Comparison of ENCODE assay signal across 20 mouse cellular contexts in genomic region chr4:59894977-59895575, GRCm38 (mm10). TPM values are rescaled to one million over a fixed set of nuclear protein-coding genes. Genes with fewer than 3 reads are reported as not detected.
A peak's percentile ranks its signal among the peaks of the same experiment; 100 is the strongest.
DNase-seq lines count a peak whose midpoint lies in the region; ATAC-seq and TF ChIP-seq lines count a peak whose summit lies in the region.
"Had no signal": no experiment of that assay in that cellular context is flagged by ENCODE, and none has a peak within 500 bp of the region (broad histone marks: within the 10 kb centered on the region; RNA-seq: fewer than 3 reads in every experiment).

No protein-coding gene starts in this region.

- peak overlapping the region; percentile 66 for H3K27ac ChIP-seq in heart, embryonic 13.5 days (replicated peaks)
- H3K27ac ChIP-seq in heart, adult 2 months, result no peak overlapping the region
- no peak overlapping the region for H3K27ac ChIP-seq in gastrocnemius, adult 2 months
- H3K27ac ChIP-seq: embryonic facial prominence, embryonic 13.5 days; forebrain, embryonic 12.5 days; hindbrain, embryonic 13.5 days; limb, embryonic 10.5 days had no signal

- peaks cover 60% of the 10 kb centered on the region for H3K4me1 ChIP-seq in heart, embryonic 13.5 days
- peaks cover 11% of the 10 kb centered on the region; the same call in 1 of the 2 replicates for H3K4me1 ChIP-seq in heart, adult 2 months (ENCODE audit: control insufficient read depth, insufficient read depth, low read length)
- peaks cover 83% of the 10 kb centered on the region for H3K4me1 ChIP-seq in E14TG2a.4 (replicated peaks; ENCODE audit: low read depth, low read length)
- H3K4me1 ChIP-seq: forebrain, embryonic 12.5 days; hindbrain, embryonic 13.5 days; limb, embryonic 10.5 days had no signal

- DNase-seq in heart, adult 2 months, result no peak
- peak; percentile 69 for DNase-seq in 3134 (ENCODE audit: extremely low read depth, insufficient read length, low spot score)
- no peak for DNase-seq in lung, adult 18-20 months
- DNase-seq in gastrocnemius, adult 8-10 months (ENCODE audit: low spot score in 2 of 2), result no peak
- DNase-seq in gastrocnemius, adult 2 months, result no peak
- DNase-seq: adrenal gland, postnatal 14 days; cerebellum, postnatal 36 days; gastrocnemius, postnatal 10 days; kidney, adult 18-20 months; layer of hippocampus, postnatal 36 days had no signal

- peaks cover 55% of the 10 kb centered on the region for H3K36me3 ChIP-seq in heart, embryonic 13.5 days
- no peaks in the 10 kb centered on the region for H3K36me3 ChIP-seq in heart, adult 2 months (ENCODE audit: control insufficient read depth, insufficient read depth, low read length)
- peaks cover 85% of the 10 kb centered on the region for H3K36me3 ChIP-seq in E14TG2a.4 (ENCODE audit: insufficient read depth, low read length)

- no peak for TF ChIP-seq POLR2A in heart, adult 2 months (IDR thresholded peaks at IDR 0.05; ENCODE audit: insufficient read depth, low read depth, low read length)

- H3K4me3 ChIP-seq in heart, embryonic 13.5 days, result no peak overlapping the region
- H3K4me3 ChIP-seq in heart, adult 2 months, result no peak overlapping the region
- H3K4me3 ChIP-seq in E14TG2a.4 (replicated peaks; ENCODE audit: low read length), result peak overlapping the region; percentile 52
- no peak overlapping the region for H3K4me3 ChIP-seq in gastrocnemius, adult 2 months
- H3K4me3 ChIP-seq: embryonic facial prominence, embryonic 13.5 days; forebrain, embryonic 12.5 days; hindbrain, embryonic 13.5 days; limb, embryonic 10.5 days had no signal

- WGBS in heart, embryonic 13.5 days, result 89% methylated on average over 3 of the region's 3 CpGs
- 89% methylated on average over 3 of the region's 3 CpGs for WGBS in heart, adult 2 months

- no peak for ATAC-seq in heart, embryonic 13.5 days (ENCODE audit: extremely low read depth, insufficient number of reproducible peaks, low FRiP score, low TSS enrichment)
- ATAC-seq in common myeloid progenitor, adult 5-6 weeks (replicated peaks; ENCODE audit: low read depth, poor library complexity, severe bottlenecking), result peak; percentile 84

- no peaks in the 10 kb centered on the region for H3K79me2 ChIP-seq in heart, adult 2 months (replicated peaks; ENCODE audit: control insufficient read depth, insufficient read depth, low read length)

- no peak for TF ChIP-seq CTCF in heart, adult 2 months (IDR thresholded peaks at IDR 0.05)
- TF ChIP-seq CTCF in E14TG2a.4 (conservative IDR thresholded peaks at IDR 0.05; ENCODE audit: low read length), result no peak
- no peak for TF ChIP-seq CTCF in gastrocnemius, adult 2 months (IDR thresholded peaks at IDR 0.05)

- no peak overlapping the region for H3K9ac ChIP-seq in heart, embryonic 13.5 days
- no peak overlapping the region for H3K9ac ChIP-seq in heart, adult 2 months (ENCODE audit: low read depth, low read length)
- H3K9ac ChIP-seq: embryonic facial prominence, embryonic 13.5 days; forebrain, embryonic 12.5 days; hindbrain, embryonic 13.5 days had no signal

- no peaks in the 10 kb centered on the region for H3K27me3 ChIP-seq in heart, embryonic 13.5 days (replicated peaks)
- H3K27me3 ChIP-seq in heart, adult 2 months (ENCODE audit: control insufficient read depth, insufficient read depth, low read length), result no peaks in the 10 kb centered on the region
- no peaks in the 10 kb centered on the region for H3K27me3 ChIP-seq in E14TG2a.4 (ENCODE audit: insufficient read depth, low read length)
- H3K27me3 ChIP-seq: embryonic facial prominence, embryonic 13.5 days; forebrain, embryonic 12.5 days; hindbrain, embryonic 13.5 days had no signal

- TF ChIP-seq EP300 in heart, adult 2 months (IDR thresholded peaks at IDR 0.05; ENCODE audit: insufficient read depth, low read depth, low read length), result no peak

- intact Hi-C loops in heart, adult 2 months (cut with DNase I), result no loop called here
- intact Hi-C loops in gastrocnemius, adult 2 months (cut with DNase I), result no loop called here

- H3K4me2 ChIP-seq in heart, embryonic 13.5 days, result no peak overlapping the region
- H3K4me2 ChIP-seq: embryonic facial prominence, embryonic 13.5 days; forebrain, embryonic 12.5 days; hindbrain, embryonic 13.5 days had no signal

- H3K9me3 ChIP-seq in heart, embryonic 13.5 days, result no peaks in the 10 kb centered on the region
- no peaks in the 10 kb centered on the region for H3K9me3 ChIP-seq in E14TG2a.4 (ENCODE audit: low read length)
- H3K9me3 ChIP-seq: embryonic facial prominence, embryonic 13.5 days; forebrain, embryonic 12.5 days; hindbrain, embryonic 13.5 days; limb, embryonic 10.5 days had no signal

RNA-seq across cellular contexts. Expression of gene Slc46a2, which starts 19.8 kb away (rescaled TPM):
- polyA plus RNA-seq in heart, embryonic 13.5 days (2015; fragmentation: Nextera tagmentation; extraction: Ambion mirVana), result 0.15 and 0.74 TPM in 2 replicates
- total RNA-seq in heart, adult 2 months (2021), result under 1 TPM; 0.08 to 0.50 TPM
- polyA plus RNA-seq in heart, adult 2 months (2012; rRNA removed), result 0.78 and 0.85 TPM in 2 replicates
- not detected in 2 replicates for total RNA-seq in common myeloid progenitor, adult 5-6 weeks (2017)
- total RNA-seq in gastrocnemius, adult 8-10 months (2022), result not detected
- total RNA-seq in gastrocnemius, adult 2 months (2021), result not detected
- total RNA-seq: adrenal gland, postnatal 14 days; gastrocnemius, postnatal 10 days; layer of hippocampus, postnatal 36 days had no signal
- polyA plus RNA-seq: forebrain, embryonic 12.5 days; large intestine, adult 2 months; limb, embryonic 10.5 days; liver, embryonic 16.5 days; spleen, adult 2 months had no signal
